Mouse (Mus musculus): ENCODE measurements around the gene Vamp9. TPM values are rescaled to one million over a fixed set of nuclear protein-coding genes. Genes with fewer than 3 reads are reported as not detected.

Gene Vamp9
- total and polyA plus RNA-seq, 2 experiments from 2014 or later: 0.73 TPM; not detected in 1

DNA sequence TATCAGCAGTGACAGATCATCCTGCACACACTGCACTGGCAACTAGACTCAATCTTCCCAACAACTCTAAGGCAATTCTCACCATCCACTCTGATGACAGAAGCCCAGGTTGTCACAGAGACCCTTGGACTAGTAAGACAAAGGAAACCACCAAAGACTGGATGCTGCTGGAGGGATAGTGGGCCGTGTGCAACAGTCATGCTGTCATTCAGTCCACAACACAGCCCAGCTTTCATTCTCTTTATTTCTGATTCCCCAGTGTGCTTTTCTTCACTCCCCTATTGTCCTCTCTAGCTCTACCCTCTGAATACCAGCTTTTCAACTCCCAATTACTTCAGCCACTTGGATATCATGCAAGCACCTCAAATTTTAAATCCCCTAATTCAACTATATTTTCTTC lies 47.8 kb downstream of the Vamp9 start:
- H3K9ac ChIP-seq (replicated peaks; ENCODE audit: low read length, poor library complexity, severe bottlenecking): no peak overlapping the region
- TF ChIP-seq CTCF (IDR thresholded peaks at IDR 0.05): no peak
- H3K36me3 ChIP-seq (ENCODE audit: insufficient read depth, low read length): peaks cover 6% of the 10 kb centered on the region; the same call in 1 of the 2 replicates
- H3K4me2 ChIP-seq (ENCODE audit: low read depth, low read length, poor library complexity, severe bottlenecking): no peak overlapping the region
- WGBS: 11% methylated on average over 1 of the region's 1 CpGs
- no peak overlapping the region for H3K4me3 ChIP-seq (ENCODE audit: low read depth, low read length)
- H3K27me3 ChIP-seq (ENCODE audit: insufficient read depth, low read length): no peaks in the 10 kb centered on the region
- no peaks in the 10 kb centered on the region for H3K4me1 ChIP-seq (ENCODE audit: insufficient read depth, low read length)
- no peak overlapping the region for H3K27ac ChIP-seq (ENCODE audit: low read depth, low read length)
- DNase-seq (ENCODE audit: low spot score): peak; percentile 11
- H3K9me3 ChIP-seq (ENCODE audit: low read length): no peaks in the 10 kb centered on the region
- ATAC-seq (ENCODE audit: low FRiP score): no peak

DNA sequence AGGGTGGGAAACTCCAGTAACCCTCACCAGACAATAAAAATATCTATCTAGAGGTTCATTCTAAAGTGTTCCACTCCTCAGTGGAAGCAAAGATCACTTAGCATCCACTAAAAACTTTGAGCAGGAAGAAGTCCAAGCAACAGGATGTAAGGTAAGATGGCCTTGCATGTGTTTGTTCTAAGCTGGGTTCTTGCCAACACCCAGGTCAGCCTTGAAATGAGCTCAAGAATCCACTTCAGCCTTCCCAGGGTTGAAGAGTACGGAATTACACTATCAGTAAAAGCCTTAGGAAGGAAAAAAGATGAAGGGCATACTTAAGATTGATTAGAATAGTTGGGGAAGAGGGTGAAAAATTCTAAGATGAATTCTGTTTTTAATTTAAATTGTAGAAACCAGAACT lies 52.6 kb downstream of the Vamp9 start:
- H3K4me2 ChIP-seq (ENCODE audit: low read depth, low read length, poor library complexity, severe bottlenecking): no peak overlapping the region
- ATAC-seq (ENCODE audit: low FRiP score) (no peak), DNase-seq (ENCODE audit: low spot score) (no peak)
- H3K27me3 ChIP-seq (ENCODE audit: insufficient read depth, low read length): no peaks in the 10 kb centered on the region
- H3K4me1 ChIP-seq (ENCODE audit: insufficient read depth, low read length): no peaks in the 10 kb centered on the region
- no peak for TF ChIP-seq CTCF (IDR thresholded peaks at IDR 0.05)
- no peaks in the 10 kb centered on the region for H3K9me3 ChIP-seq (ENCODE audit: low read length)
- peaks cover 11% of the 10 kb centered on the region; the same call in 1 of the 2 replicates for H3K36me3 ChIP-seq (ENCODE audit: insufficient read depth, low read length)
- no peak overlapping the region for H3K9ac ChIP-seq (replicated peaks; ENCODE audit: low read length, poor library complexity, severe bottlenecking)
- no peak overlapping the region for H3K4me3 ChIP-seq (ENCODE audit: low read depth, low read length)
- 95% methylated on average over 1 of the region's 1 CpGs for WGBS
- no peak overlapping the region for H3K27ac ChIP-seq (ENCODE audit: low read depth, low read length)

DNA sequence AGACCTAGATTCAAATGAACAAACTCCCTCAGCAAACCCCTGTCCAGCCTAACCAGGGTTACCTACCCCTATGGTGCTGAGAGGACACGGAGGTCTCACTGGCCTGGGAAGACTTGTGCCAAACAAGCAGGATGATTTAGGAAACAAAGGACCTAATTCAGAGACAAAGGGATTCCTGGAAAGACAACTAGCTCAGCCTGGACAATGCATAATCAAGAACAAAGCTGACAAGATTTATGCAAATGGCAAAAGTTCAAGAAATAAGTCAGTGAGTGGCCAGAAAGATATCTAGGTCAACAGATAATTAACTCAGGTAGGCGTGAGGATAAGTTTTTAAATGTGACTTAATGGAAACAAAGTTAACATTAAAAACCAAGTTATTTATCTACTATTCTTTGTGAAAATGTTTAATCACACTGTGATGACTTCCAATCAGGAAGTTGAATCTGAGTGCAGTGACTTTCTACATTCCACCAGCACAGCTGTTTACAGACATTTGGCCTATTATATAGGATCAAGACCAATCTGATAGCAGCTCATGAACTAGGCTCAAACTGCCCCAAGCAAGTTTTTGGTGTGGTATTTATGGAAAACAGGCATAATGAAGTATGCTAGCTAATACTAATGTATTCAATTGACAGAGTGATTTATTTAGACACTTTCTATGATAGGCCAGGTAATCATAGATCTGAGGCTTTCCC lies 53.3 kb downstream of the Vamp9 start:
- Histone ChIP-seq H3K4me3 (ENCODE audit: low read depth, low read length) (no peak overlapping the region), H3K27me3 (ENCODE audit: insufficient read depth, low read length) (no peaks in the 10 kb centered on the region), H3K27ac (ENCODE audit: low read depth, low read length) (no peak overlapping the region), H3K36me3 (ENCODE audit: insufficient read depth, low read length) (peaks cover 11% of the 10 kb centered on the region; the same call in 1 of the 2 replicates), H3K9me3 (ENCODE audit: low read length) (no peaks in the 10 kb centered on the region), H3K4me2 (ENCODE audit: low read depth, low read length, poor library complexity, severe bottlenecking) (no peak overlapping the region), H3K4me1 (ENCODE audit: insufficient read depth, low read length) (no peaks in the 10 kb centered on the region), H3K9ac (replicated peaks; ENCODE audit: low read length, poor library complexity, severe bottlenecking) (no peak overlapping the region)
- no peak for TF ChIP-seq CTCF (IDR thresholded peaks at IDR 0.05)
- ATAC-seq (ENCODE audit: low FRiP score) (no peak), DNase-seq (ENCODE audit: low spot score) (no peak)
- 80% methylated on average over 2 of the region's 2 CpGs for WGBS

DNA sequence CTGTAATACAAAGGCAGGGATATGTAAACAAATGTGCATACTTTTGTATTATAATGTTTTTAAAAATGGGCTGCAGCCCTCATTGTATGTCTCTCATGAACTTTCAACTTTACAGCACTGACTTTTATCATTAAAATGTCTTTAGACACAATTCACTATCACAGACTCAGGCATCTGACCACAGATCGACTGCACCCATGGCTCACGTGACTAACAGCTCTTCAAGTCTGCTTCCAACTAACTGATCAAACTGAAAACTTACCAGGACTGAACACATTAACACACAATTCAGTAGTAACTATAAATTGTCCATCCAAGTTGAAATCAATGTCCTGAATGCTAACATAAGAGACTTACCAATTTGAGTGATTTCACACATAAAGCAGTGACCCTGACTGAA lies 53.9 kb downstream of the Vamp9 start:
- Histone ChIP-seq H3K4me1 (ENCODE audit: insufficient read depth, low read length) (no peaks in the 10 kb centered on the region), H3K9ac (replicated peaks; ENCODE audit: low read length, poor library complexity, severe bottlenecking) (no peak overlapping the region), H3K4me2 (ENCODE audit: low read depth, low read length, poor library complexity, severe bottlenecking) (no peak overlapping the region), H3K36me3 (ENCODE audit: insufficient read depth, low read length) (peaks cover 11% of the 10 kb centered on the region; the same call in 1 of the 2 replicates), H3K27ac (ENCODE audit: low read depth, low read length) (no peak overlapping the region), H3K4me3 (ENCODE audit: low read depth, low read length) (no peak overlapping the region), H3K27me3 (ENCODE audit: insufficient read depth, low read length) (no peaks in the 10 kb centered on the region), H3K9me3 (ENCODE audit: low read length) (no peaks in the 10 kb centered on the region)
- no peak for DNase-seq (ENCODE audit: low spot score)
- ATAC-seq (ENCODE audit: low FRiP score): no peak
- no peak for TF ChIP-seq CTCF (IDR thresholded peaks at IDR 0.05)
- WGBS: 84% methylated on average over 2 of the region's 2 CpGs

DNA sequence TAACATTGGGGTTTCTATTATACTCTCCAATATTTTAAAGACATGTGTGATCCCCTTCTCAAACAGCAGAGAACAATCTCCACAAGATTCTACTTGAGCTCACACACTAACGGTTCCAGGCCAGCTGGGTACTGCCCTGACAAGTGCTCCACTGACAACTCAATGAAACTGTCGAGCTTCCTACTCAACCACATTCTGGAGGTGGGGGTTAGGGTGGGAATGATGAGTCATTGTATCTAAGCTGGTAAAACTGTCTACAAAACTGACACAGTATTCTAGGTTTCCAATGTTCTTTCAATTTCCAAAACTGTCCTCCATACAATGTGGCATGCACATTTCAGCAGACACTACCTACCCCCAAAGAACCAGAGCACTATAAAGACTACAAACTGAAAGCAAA lies 67.9 kb downstream of the Vamp9 start:
- Histone ChIP-seq H3K27ac (ENCODE audit: low read depth, low read length) (no peak overlapping the region), H3K4me3 (ENCODE audit: low read depth, low read length) (no peak overlapping the region), H3K4me1 (ENCODE audit: insufficient read depth, low read length) (peaks cover 7% of the 10 kb centered on the region; the same call in 1 of the 2 replicates), H3K36me3 (ENCODE audit: insufficient read depth, low read length) (no peaks in the 10 kb centered on the region), H3K9me3 (ENCODE audit: low read length) (no peaks in the 10 kb centered on the region), H3K9ac (replicated peaks; ENCODE audit: low read length, poor library complexity, severe bottlenecking) (no peak overlapping the region), H3K27me3 (ENCODE audit: insufficient read depth, low read length) (no peaks in the 10 kb centered on the region), H3K4me2 (ENCODE audit: low read depth, low read length, poor library complexity, severe bottlenecking) (no peak overlapping the region)
- WGBS: 7% methylated on average over 2 of the region's 2 CpGs
- no peak for DNase-seq (ENCODE audit: low spot score)
- no peak for TF ChIP-seq CTCF (IDR thresholded peaks at IDR 0.05)
- ATAC-seq (ENCODE audit: low FRiP score): no peak

DNA sequence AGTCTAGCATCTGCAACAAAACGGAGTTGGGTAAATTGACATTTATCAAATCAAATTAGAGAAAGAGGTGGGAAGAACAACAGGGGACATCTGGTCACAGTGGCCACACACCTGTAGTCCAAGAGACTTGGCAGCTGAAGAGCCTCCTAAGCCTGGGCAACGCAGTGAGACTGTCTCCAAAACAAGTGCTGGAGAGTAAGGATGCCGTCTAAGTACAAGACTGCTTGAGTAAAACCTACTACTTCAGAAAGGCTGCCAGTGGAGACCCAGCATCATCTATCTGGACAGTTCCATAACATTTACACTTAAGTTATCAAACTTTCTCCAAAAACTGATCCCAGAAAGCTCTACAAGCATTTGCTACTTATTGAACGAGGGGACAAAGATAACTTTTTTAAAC lies 69.0 kb downstream of the Vamp9 start:
- Histone ChIP-seq H3K36me3 (ENCODE audit: insufficient read depth, low read length) (no peaks in the 10 kb centered on the region), H3K9ac (replicated peaks; ENCODE audit: low read length, poor library complexity, severe bottlenecking) (no peak overlapping the region), H3K27me3 (ENCODE audit: insufficient read depth, low read length) (no peaks in the 10 kb centered on the region), H3K4me3 (ENCODE audit: low read depth, low read length) (no peak overlapping the region), H3K27ac (ENCODE audit: low read depth, low read length) (no peak overlapping the region), H3K9me3 (ENCODE audit: low read length) (no peaks in the 10 kb centered on the region), H3K4me1 (ENCODE audit: insufficient read depth, low read length) (peaks cover 7% of the 10 kb centered on the region; the same call in 1 of the 2 replicates), H3K4me2 (ENCODE audit: low read depth, low read length, poor library complexity, severe bottlenecking) (peak overlapping the region; percentile 21)
- DNase-seq (ENCODE audit: low spot score): no peak
- WGBS: 46% methylated on average over 4 of the region's 4 CpGs
- TF ChIP-seq CTCF (IDR thresholded peaks at IDR 0.05): no peak
- ATAC-seq (ENCODE audit: low FRiP score): no peak
